Mouse (Mus musculus): ENCODE data around the gene Ncs1. TPM values are rescaled to one million over a fixed set of nuclear protein-coding genes. Genes with fewer than 3 reads are reported as not detected.

The Ncs1 gene
- polyA plus RNA-seq, 1 experiment: not detected

DNA sequence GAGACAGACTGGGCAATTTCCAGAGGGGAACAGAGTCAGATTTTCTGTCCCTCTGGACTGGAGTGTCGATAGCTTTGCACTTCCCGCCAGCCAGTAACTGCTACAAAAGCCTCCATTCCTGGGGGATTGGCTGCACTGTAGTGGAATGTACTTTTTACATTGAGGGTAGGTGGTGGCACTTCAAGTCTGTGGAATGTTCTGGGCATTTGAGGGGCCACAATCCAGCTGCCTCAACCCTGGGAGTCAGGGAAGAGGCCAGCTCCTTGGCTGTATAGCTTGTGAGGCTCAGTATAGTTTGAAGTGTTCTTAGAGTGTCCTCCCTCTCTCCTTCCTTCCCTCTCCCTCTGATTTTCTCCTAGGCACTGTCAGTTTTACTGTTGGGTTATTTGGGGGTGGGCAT is 73.6 kb downstream of the Ncs1 start:
- TF ChIP-seq GATA1 (IDR thresholded peaks at IDR 0.05; ENCODE audit: low read length): no peak

DNA sequence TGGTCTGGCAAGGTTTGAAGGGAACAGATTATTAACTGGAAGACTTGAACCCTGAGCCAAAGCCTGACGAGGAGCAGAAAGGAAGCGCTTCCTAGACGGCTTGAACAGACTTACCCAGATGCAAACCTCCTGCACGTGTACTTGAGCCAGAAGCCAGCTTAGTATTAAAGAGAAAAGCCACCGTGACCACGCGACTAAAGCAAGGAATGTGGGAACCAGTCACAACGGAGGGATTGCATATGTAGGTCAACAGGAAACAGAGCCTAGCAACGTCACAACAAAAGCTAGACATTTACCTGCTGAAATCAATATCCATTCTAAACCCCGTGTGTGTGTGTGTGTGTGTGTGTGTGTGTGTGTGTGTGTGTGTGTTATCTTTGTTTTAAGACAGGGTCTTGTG is 81.6 kb downstream of the Ncs1 start:
- TF ChIP-seq GATA1 (IDR thresholded peaks at IDR 0.05; ENCODE audit: low read length): no peak

DNA sequence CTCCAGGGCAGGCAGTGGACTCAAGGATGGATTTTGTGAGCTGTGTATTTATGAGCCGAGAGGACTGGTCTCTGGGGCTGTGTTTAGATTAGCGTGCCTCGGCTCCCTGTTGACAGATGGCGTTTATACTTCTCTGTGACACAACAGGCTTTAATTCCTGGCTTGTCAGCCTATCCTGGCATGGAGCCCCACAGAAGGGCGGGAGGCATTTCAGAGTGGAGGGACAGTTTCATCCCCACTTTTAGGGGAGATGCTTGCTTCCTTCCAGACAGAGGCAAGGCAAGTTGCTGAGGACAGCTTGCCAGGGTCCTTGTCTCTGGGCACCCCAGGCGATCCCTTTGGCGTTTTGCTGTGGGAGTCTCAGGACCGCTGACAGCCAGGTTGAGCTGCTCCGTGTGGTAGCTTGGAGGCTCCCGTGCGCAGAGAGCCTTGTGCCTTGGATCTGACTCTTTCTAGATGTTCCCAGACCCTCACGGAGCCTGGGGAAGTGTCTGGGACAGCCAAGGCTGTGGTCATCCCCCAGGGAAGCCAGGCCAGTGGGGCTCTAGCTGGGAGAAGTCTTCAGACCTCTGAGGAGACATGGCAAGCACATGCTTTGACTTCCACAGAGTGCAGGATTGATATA is 92.2 kb downstream of the Ncs1 start:
- TF ChIP-seq GATA1 (IDR thresholded peaks at IDR 0.05; ENCODE audit: low read length): no peak

DNA sequence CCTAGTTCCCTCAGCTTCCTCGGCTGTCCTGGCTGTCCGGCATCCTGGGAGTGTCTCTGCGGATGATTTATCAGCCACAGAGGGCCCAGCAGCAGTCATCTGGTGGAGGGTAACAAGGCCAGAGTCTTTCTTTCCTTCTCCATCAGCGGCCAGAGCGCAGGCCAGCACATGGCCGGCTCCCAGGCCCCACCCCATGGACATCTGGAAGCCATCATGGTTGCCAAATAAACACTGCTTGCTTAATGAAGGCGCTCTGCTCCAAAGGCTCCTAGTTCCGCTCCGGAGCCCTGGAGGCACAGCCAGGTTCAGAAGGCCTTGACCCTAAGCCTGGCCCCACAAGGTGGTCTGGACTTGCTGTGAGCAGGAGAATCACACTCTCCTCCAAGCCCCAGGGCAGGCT is 94.2 kb downstream of the Ncs1 start:
- no peak for TF ChIP-seq GATA1 (IDR thresholded peaks at IDR 0.05; ENCODE audit: low read length)

DNA sequence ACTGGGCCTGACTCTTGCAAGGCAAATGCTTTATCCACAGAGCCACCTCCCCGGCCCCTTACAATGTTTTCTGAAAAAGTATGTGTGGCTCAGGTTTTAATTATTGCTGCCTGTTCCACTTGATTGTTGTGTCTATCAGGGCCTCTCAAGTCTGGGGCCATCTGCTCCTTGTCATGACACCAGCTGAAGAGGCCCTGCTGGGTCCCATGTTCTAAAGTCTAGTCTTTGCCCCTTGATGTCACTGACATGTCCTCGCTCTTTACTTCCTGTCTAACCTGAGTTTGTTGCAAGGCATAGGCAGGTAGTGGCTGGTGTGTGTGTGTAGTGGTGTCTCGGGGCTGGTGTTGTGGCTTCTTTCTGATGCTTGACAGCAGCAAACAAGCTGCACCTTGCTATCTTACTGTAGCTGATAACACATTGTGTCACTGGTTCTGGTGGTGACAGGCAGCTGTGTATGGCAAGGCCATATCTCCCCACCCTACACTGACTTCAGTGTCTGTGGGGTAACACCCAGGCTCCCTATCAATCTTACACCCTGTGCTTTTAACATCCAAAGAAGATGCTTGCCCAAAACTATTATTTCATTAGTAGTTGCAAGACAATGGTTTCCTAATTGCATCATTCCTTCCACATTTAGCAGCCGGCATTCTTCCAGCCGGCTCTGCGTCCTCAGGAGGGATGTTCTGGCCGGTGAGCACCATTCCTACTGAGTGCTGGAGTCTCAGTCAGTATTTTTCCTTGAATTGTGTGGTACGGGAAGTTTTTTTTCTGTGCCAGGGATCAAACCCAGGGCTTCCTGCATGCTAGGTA is 96.3 kb downstream of the Ncs1 start:
- TF ChIP-seq GATA1 (IDR thresholded peaks at IDR 0.05; ENCODE audit: low read length): no peak

Other genes with a start within 250 kb of the Ncs1 start
- gene Fnbp1, start 103.8 kb upstream of the Ncs1 start, polyA plus RNA-seq (2012): 56.4 and 90.3 TPM in 2 replicates
- gene Gpr107, start 93.5 kb upstream of the Ncs1 start, polyA plus RNA-seq (2012): 7.7 and 8.7 TPM in 2 replicates
- not detected in 2 replicates for gene Hmcn2, start 68.6 kb downstream of the Ncs1 start, polyA plus RNA-seq (2012)
- gene Ass1, start 224.4 kb downstream of the Ncs1 start, polyA plus RNA-seq (2012): not detected in 2 replicates

Measured in G1E-ER4 (cell line).